Mouse (Mus musculus) megakaryocyte-erythroid progenitor cell, adult 5-6 weeks (primary cell): Measurements from ENCODE around the gene Surf2. TPM values are rescaled to one million over a fixed set of nuclear protein-coding genes. Genes with fewer than 3 reads are reported as not detected.
"Not testable (repeated sequence)": the region's sequence is repeated elsewhere in the genome, so short reads cannot be mapped to it uniquely, and the experiment has no call there.

Source experiments
- ATAC-seq: replicated peaks from 2 replicates; pipeline ENCODE4 v1.8.0; 2016; ENCODE audit warnings: mild to moderate bottlenecking, inconsistent platforms; ENCODE audit not compliant: severe bottlenecking, poor library complexity, low FRiP score, low TSS enrichment
- total RNA-seq, 2 experiments: library from RNA; stranded (forward) in 1 of 2; stranded (reverse) in 1 of 2; fragments of 200-1000, 215-1000 nt in 1 of 2; fragments of >200 nt in 1 of 2; fragmentation: Nextera tagmentation in 1 of 2; gene quantifications; 2 replicates each; pipeline ENCODE4 v1.2.3; 2014 to 2017

Surf2 gene
- total RNA-seq (2014; fragmentation: Nextera tagmentation) (68.8 and 80.3 TPM in 2 replicates), total RNA-seq (2017) (118 and 146 TPM in 2 replicates)

DNA sequence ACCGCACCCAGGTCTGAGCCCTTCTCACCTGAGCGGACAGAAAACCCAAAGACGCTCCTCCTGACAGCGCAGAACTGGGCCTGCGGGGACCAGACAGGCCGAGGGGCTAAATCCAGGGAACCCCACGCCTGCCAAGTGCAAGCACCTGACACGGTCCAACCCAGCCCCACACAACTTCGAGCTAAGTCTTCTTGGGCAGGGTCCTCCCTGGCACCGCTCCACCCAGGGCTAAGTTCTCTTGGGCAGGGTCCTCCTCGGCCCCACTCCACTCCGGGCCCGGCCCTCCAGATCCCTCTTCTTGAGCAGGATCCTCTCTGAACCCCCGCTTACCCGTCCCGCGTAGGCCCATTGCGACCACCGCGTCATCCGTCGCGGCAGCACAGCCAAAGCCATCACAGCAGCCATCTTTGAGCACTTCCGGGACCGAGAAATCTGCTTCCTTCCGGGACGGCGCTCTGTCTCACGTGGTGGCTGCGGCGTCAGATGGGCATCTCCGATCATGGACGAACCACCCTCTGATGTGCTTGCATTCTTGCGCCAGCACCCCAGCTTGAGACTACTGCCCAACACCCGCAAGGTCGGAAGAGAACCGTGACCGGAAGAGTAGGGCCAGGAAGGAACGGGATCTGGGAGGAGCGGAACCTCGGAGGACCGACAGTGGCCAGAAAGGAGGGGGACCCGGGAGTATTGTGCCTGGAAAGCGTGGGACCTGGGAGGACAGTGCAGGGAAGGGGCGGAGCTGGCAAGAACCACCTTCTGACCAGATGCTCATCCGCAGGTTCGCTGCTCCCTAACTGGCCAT is at the start of gene Surf2, which contains the start of gene Surf1:
Gene Surf2, plus strand, starts transcription at position 441 of the 802 bp plus-strand sequence.
Gene Surf1, minus strand, starts transcription at position 604 of the 802 bp plus-strand sequence.
- peak; percentile 74 for ATAC-seq

GRCm38 (mm10) chr2:26870666-26871065 is 45.5 kb upstream of the Surf2 start:
- no peak for ATAC-seq

DNA sequence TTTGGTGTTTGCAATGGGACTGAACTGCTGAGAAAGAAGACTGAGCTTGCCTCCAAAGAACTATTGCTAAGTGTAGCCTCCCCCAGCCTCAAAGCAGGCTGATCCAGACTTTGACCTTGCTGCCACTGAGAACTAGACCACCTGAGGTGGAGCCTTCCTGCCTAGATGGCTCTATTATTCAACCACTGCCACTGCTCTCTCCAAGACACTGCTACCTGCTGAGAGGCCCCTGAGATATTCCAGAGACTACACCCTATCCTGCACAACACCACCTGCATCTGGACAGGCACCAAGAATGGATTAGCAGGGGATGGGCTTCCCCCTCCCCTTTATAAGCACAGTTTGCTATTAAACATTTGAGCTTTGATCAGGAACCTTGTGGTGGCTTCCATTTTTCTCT is 37.6 kb upstream of the Surf2 start:
- ATAC-seq, result no peak

GRCm38 (mm10) chr2:26885541-26885940 is 30.6 kb upstream of the Surf2 start:
- ATAC-seq, result not testable (repeated sequence)

DNA sequence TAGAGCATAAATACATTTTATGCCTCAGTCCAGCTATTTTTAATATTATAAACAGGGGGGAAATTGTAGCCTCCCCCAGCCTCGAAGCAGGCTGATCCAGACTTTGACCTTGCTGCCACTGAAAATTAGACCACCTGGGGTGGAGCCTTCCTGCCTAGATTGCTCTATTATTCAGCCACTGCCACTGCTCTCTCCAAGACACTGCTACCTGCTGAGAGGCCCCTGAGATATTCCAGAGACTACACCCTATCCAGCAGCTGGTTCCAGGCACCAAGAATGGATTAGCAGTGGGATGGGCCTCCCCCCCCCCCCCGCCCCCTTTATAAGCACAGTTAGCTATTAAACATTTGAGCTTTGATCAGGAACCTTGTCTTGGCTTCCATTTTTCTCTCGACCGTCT is 30.0 kb upstream of the Surf2 start:
- ATAC-seq, result not testable (repeated sequence)

GRCm38 (mm10) chr2:26895898-26896297 is 20.3 kb upstream of the Surf2 start:
- ATAC-seq, result no peak

DNA sequence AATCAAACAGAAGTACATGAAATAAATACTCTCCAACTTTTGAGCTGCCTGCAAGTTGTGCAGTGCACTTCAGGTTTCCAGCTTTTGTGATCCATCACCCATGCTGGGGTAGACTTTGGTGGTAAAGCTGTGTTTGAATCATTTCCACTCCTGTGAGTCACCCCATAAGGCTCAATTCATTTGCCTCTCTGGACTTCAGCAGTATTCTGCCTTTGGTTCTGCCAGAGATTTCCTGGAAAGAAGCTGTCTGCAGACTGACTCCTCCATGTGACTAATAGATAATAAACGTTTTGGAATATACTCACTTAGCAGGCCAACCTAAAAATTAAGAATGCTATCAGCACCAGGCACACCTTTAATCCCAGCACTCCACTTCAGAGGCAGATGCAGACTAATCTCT is 15.4 kb upstream of the Surf2 start:
- no peak for ATAC-seq

DNA sequence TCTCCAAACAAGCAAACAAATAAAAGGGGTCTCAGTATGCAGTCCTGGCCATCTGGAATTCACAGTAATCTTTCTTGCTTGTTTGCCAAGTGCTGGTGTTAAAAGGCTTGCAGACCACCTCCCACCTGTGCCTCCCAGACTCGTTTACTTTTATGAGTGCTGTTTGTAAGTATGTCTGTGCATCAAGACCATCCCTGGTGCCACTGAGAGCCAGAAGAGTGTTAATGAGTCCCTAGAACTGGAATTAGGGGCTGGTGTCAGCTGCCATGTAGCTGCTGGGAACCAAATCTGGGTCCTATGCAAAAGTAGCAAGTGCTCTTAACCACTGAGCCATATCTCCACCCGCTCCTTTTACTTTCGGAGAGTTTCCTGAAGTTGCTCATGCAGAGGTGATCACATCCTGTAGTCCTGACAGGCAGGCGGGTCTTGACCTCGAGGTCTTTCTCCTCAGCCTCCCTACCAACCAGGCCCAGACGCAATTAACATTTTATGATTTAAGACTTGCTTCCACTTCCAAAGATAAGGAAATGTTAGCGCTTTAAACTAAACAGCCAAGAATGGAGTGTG is 14.2 kb upstream of the Surf2 start:
- no peak for ATAC-seq

- ATAC-seq, result peak; percentile 97
Measured at GRCm38 (mm10) chr2:26902467-26903220, 13.5 kb upstream of the Surf2 start, which contains the start of gene Surf6. Gene Surf6, minus strand, starts transcription at chr2:26902879.

DNA sequence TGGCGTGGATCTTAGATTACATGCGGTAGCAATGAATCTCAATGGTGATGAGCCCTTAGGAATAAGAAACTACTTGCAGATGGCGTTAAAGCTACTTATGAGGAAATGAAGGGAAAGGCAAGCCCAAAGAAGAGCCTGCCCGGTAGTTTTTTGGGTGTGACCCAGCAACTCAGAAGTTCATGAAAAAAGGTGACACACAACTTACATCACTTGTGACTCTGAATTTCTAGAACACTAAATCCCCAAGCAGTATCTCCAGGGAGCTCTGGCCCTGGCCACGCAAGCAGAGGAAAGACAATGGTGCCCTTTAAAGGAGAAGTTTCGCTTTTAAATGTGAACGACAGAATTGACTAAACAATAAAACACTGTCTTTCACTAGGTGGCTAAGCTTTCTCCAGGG is 12.9 kb upstream of the Surf2 start:
- ATAC-seq, result no peak

DNA sequence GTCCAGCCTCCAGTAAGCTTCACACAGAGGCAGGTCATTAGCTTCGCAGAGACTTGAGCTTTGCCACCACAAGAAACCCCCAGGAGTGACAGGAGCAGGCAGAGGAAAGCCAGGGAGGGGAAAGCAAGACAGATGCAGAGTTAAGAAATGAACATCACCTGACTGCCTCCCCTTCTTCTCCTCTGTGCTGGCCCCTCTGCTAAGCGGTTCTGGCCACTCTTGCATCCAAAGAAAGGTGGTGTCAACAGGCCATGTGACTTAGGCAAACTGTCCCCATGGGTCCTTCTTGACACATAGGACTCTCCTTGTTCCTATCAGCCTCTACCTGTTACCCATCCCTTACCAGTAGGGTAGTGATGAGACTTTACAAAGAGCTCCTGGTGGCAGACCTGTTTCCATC is 10.2 kb upstream of the Surf2 start:
- ATAC-seq, result no peak

- no peak for ATAC-seq
Measured at GRCm38 (mm10) chr2:26906431-26906830, 9.7 kb upstream of the Surf2 start.

- ATAC-seq, result no peak
Measured at GRCm38 (mm10) chr2:26907109-26907508, 9.1 kb upstream of the Surf2 start.

- no peak for ATAC-seq
Measured at GRCm38 (mm10) chr2:26908710-26909386, 7.3 kb upstream of the Surf2 start.

- ATAC-seq, result no peak
Measured at GRCm38 (mm10) chr2:26909387-26909784, 6.8 kb upstream of the Surf2 start.

DNA sequence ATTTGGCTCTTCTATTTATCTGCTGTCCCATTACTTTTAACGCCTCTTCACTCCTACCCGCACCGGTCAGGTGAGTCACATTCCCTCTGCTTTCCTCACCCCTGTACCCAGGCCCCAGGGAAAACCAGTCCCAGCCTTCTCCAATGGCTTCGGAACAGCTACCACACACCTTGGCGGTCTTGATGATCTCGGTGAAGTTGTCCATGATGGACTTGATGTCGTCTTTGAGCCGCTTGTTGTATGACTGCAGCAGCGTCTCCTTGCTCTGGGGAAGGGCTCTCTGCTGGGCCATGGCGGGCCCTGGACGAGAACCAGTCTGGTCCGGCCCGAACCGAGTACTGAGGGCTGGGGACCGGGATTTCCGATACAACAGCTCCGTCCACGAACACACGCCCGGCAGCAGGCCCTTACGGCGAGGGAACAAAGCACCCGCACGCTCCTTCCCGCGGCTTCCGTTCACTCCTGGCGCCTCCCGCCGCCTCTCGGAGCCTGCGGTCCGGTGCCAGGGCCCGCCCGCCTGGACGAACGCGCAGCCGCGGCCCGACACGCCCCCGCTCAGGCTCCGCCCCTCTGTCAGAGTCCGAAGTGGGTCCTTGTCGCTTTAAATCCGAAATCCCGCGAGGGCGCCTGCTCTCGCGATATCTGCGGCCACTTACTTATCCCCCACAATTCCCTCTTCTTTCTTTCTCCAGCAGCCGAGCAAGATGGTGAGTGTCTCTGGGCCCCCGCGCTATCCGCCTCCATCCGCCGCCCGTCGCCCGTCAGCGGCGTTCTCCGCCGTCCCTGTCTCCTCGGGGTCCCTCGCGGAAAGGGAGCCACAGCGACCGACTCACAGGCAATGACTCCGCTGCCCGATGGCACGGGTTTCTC is 5.8 kb upstream of the Surf2 start, which contains the start of the genes Med22 and Rpl7a:
Gene Med22, minus strand, starts transcription at position 554 of the 870 bp plus-strand sequence.
Gene Rpl7a, plus strand, starts transcription at position 641 of the 870 bp plus-strand sequence.
- ATAC-seq, result peak; percentile 81

DNA sequence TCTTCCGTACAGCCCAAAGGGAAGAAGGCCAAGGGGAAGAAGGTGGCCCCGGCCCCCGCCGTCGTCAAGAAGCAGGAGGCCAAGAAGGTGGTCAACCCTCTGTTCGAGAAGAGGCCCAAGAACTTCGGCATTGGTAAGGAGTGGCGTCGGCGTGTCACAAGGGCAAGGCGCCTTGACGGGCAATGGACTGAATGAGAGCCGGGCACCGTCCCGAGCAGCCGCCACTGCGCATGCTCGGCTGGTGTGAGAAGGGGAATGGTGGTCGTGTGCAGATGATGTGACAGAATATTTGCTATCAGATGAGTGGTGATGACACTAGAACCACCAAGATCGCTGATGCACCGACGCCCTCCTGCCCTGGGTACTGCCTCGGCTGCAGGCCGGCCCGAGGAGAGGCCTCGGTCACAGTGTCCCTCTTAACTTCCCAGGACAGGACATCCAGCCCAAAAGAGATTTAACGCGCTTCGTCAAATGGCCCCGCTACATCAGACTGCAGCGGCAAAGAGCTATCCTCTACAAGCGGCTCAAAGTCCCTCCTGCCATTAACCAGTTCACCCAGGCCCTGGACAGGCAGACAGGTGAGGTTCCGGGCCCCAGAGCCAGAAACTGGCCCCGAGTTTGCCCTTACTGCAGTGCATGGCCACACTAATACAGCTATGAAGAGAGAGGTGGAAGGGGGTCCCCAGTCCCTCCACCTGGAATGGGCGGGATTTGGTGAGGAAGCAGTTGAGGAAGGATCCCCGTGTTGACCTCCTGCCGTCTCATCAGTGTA is 5.0 kb upstream of the Surf2 start:
- ATAC-seq, result peak; percentile 46

DNA sequence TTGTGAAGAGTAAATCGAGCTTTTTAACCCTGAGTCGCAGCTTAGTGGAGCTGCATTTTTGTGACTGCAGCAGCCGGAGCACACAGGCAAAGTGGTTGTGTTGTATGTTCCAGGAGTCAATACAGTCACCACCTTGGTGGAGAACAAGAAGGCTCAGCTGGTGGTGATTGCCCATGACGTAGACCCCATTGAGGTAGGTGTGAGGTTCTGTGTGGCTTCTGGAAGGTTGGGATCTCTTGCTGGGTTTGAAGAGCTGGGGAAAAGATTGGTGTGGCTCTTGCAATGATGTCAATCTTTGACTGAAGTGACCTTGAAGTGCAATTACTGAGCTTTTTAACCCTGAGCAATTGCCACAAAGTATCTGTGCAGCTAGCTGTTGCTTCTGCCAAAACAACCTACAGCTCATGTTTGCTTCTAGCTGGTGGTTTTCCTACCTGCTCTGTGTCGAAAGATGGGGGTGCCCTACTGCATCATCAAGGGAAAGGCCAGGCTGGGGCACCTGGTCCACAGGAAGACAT is 3.9 kb upstream of the Surf2 start:
- no peak for ATAC-seq
